Mouse (Mus musculus) midbrain, embryonic 14.5 days (tissue): ENCODE measurements around the gene Larp1. TPM values are rescaled to one million over a fixed set of nuclear protein-coding genes. Genes with fewer than 3 reads are reported as not detected.
"Not testable (repeated sequence)": the region's sequence is repeated elsewhere in the genome, so short reads cannot be mapped to it uniquely, and the experiment has no call there.

Experiments
- ATAC-seq: fragments of 200-750 bp; cut with Nextera tagmentation; 2 replicates; pipeline ENCODE4 v1.8.0; 2017; ENCODE audit warnings: moderate number of reproducible peaks, moderate library complexity; ENCODE audit not compliant: low FRiP score, low TSS enrichment
- DNase-seq: peaks from one replicate; pipeline ENCODE4 v3.0.0-alpha.2; 2015
- H3K27ac ChIP-seq: fragments of 300-500 bp; sonication (generic); replicated peaks from 2 replicates; pipeline ENCODE4 v1.5.1; 2014; ENCODE audit warnings: mild to moderate bottlenecking, low read depth, low read length, moderate library complexity
- H3K27me3 ChIP-seq: fragments of 300-500 bp; sonication (generic); 2 replicates; pipeline ENCODE4 v1.6.1; 2014; ENCODE audit warnings: low read length, control low read depth, mixed read lengths; ENCODE audit not compliant: control insufficient read depth, insufficient read depth
- H3K36me3 ChIP-seq: fragments of 300-500 bp; sonication (generic); 2 replicates; pipeline ENCODE4 v1.6.1; 2014; ENCODE audit warnings: low read length, control low read depth; ENCODE audit not compliant: control insufficient read depth, insufficient read depth
- H3K4me1 ChIP-seq: fragments of 300-500 bp; sonication (generic); 2 replicates; pipeline ENCODE4 v1.6.1; 2014; ENCODE audit warnings: mild to moderate bottlenecking, antibody characterized with exemption, low read length, control low read depth; ENCODE audit not compliant: control insufficient read depth, insufficient read depth
- H3K4me2 ChIP-seq: fragments of 300-500 bp; sonication (generic); 2 replicates; pipeline ENCODE4 v1.6.1; 2014; ENCODE audit warnings: mild to moderate bottlenecking, low read length, moderate library complexity
- H3K4me3 ChIP-seq: fragments of 300-500 bp; sonication (generic); replicated peaks from 2 replicates; pipeline ENCODE4 v1.5.1; 2014; ENCODE audit warnings: low read depth, low read length
- H3K9ac ChIP-seq: fragments of 300-500 bp; sonication (generic); replicated peaks from 2 replicates; pipeline ENCODE4 v1.6.1; 2014; ENCODE audit warnings: mild to moderate bottlenecking, low read length, moderate library complexity
- H3K9me3 ChIP-seq: fragments of 300-500 bp; sonication (generic); 2 replicates; pipeline ENCODE4 v1.6.1; 2016; ENCODE audit warnings: low read length, control low read depth, mixed read lengths; ENCODE audit not compliant: control insufficient read depth
- WGBS: fragments of 180-500 bp; shearing (Covaris S2); extraction: QIAGEN DNeasy Blood & Tissue Kit; methylation state at CpG from one replicate; pipeline ENCODE4 v1.1.7; 2014; 5-methylcytosine and 5-hydroxymethylcytosine counted together
- polyA plus RNA-seq: library from polyadenylated mRNA; unstranded; fragments of >200 nt; fragmentation: Nextera tagmentation; extraction: Ambion mirVana; gene quantifications from 2 replicates; pipeline ENCODE4 v1.2.1, GENCODE M21; 2014

Larp1 gene
- polyA plus RNA-seq, 1 experiment from 2014 or later, result 19.1 TPM

- peaks cover 60% of the 10 kb centered on the region for H3K36me3 ChIP-seq
Measured at GRCm38 (mm10) chr11:58059752-58060151, 50.9 kb downstream of the Larp1 start.

GRCm38 (mm10) chr11:58061218-58061617 is 52.4 kb downstream of the Larp1 start:
- H3K9ac ChIP-seq, H3K4me3 ChIP-seq, DNase-seq, H3K4me2 ChIP-seq, H3K27ac ChIP-seq, H3K27me3 ChIP-seq, ATAC-seq, H3K4me1 ChIP-seq, H3K9me3 ChIP-seq: not testable (repeated sequence)
- 92% methylated on average over 3 of the region's 4 CpGs for WGBS
- peaks cover 45% of the 10 kb centered on the region for H3K36me3 ChIP-seq

More at GRCm38 (mm10) chr11:58059752-58060151, 50.9 kb downstream of the Larp1 start:
- not testable (repeated sequence) for H3K4me3 ChIP-seq, H3K4me2 ChIP-seq, H3K4me1 ChIP-seq, H3K9ac ChIP-seq, H3K9me3 ChIP-seq, H3K27me3 ChIP-seq, ATAC-seq, DNase-seq, H3K27ac ChIP-seq
- 95% methylated on average over 7 of the region's 7 CpGs for WGBS

GRCm38 (mm10) chr11:58062586-58062985 is 53.7 kb downstream of the Larp1 start:
- WGBS, result 88% methylated on average over 4 of the region's 4 CpGs
- no peaks in the 10 kb centered on the region for H3K9me3 ChIP-seq
- no peak overlapping the region for H3K27ac ChIP-seq
- H3K4me3 ChIP-seq, result no peak overlapping the region
- H3K4me1 ChIP-seq, result no peaks in the 10 kb centered on the region
- H3K4me2 ChIP-seq, result no peak overlapping the region
- no peak for ATAC-seq
- H3K36me3 ChIP-seq, result peaks cover 32% of the 10 kb centered on the region
- DNase-seq, result no peak
- H3K9ac ChIP-seq, result no peak overlapping the region
- no peaks in the 10 kb centered on the region for H3K27me3 ChIP-seq

GRCm38 (mm10) chr11:58065025-58065424 is 56.2 kb downstream of the Larp1 start:
- no peak for DNase-seq
- no peaks in the 10 kb centered on the region for H3K4me1 ChIP-seq

GRCm38 (mm10) chr11:58072978-58073377 is 64.1 kb downstream of the Larp1 start:
- Histone ChIP-seq H3K9ac (no peak overlapping the region), H3K27me3 (no peaks in the 10 kb centered on the region), H3K4me2 (no peak overlapping the region), H3K4me3 (no peak overlapping the region), H3K9me3 (no peaks in the 10 kb centered on the region), H3K27ac (no peak overlapping the region), H3K4me1 (no peaks in the 10 kb centered on the region), H3K36me3 (no peaks in the 10 kb centered on the region)
- no peak for ATAC-seq
- 86% methylated on average over 3 of the region's 3 CpGs for WGBS
- DNase-seq, result no peak

More at GRCm38 (mm10) chr11:58065025-58065424, 56.2 kb downstream of the Larp1 start:
- Histone ChIP-seq H3K4me2 (no peak overlapping the region), H3K27ac (no peak overlapping the region), H3K27me3 (no peaks in the 10 kb centered on the region), H3K9ac (no peak overlapping the region), H3K36me3 (peaks cover 11% of the 10 kb centered on the region), H3K9me3 (no peaks in the 10 kb centered on the region), H3K4me3 (no peak overlapping the region)
- ATAC-seq, result no peak
- WGBS, result 85% methylated on average over 4 of the region's 4 CpGs

- H3K9ac ChIP-seq, result no peak overlapping the region
- H3K27me3 ChIP-seq, result no peaks in the 10 kb centered on the region
- ATAC-seq (no peak), DNase-seq (no peak)
- H3K36me3 ChIP-seq, result no peaks in the 10 kb centered on the region
- H3K4me3 ChIP-seq, result no peak overlapping the region
- H3K4me1 ChIP-seq, result no peaks in the 10 kb centered on the region
- no peak overlapping the region for H3K4me2 ChIP-seq
- 64% methylated on average over 4 of the region's 4 CpGs for WGBS
- H3K27ac ChIP-seq, result no peak overlapping the region
- H3K9me3 ChIP-seq, result no peaks in the 10 kb centered on the region
Measured at GRCm38 (mm10) chr11:58077270-58077669, 68.4 kb downstream of the Larp1 start.

- WGBS, result 91% methylated on average over 6 of the region's 6 CpGs
- H3K27me3 ChIP-seq, result no peaks in the 10 kb centered on the region
Measured at GRCm38 (mm10) chr11:58081716-58082115, 72.9 kb downstream of the Larp1 start.

GRCm38 (mm10) chr11:58092541-58092940 is 83.7 kb downstream of the Larp1 start:
- DNase-seq (no peak), ATAC-seq (no peak)
- no peak overlapping the region for H3K9ac ChIP-seq
- no peaks in the 10 kb centered on the region for H3K36me3 ChIP-seq
- H3K27ac ChIP-seq, result no peak overlapping the region
- H3K9me3 ChIP-seq, result no peaks in the 10 kb centered on the region
- H3K4me3 ChIP-seq, result no peak overlapping the region
- no peaks in the 10 kb centered on the region for H3K4me1 ChIP-seq
- 66% methylated on average over 4 of the region's 4 CpGs for WGBS
- H3K4me2 ChIP-seq, result no peak overlapping the region
- H3K27me3 ChIP-seq, result no peaks in the 10 kb centered on the region

More at GRCm38 (mm10) chr11:58081716-58082115, 72.9 kb downstream of the Larp1 start:
- Histone ChIP-seq H3K4me1 (no peaks in the 10 kb centered on the region), H3K9ac (no peak overlapping the region), H3K4me2 (no peak overlapping the region), H3K36me3 (no peaks in the 10 kb centered on the region), H3K9me3 (no peaks in the 10 kb centered on the region), H3K4me3 (no peak overlapping the region), H3K27ac (no peak overlapping the region)
- ATAC-seq (no peak), DNase-seq (no peak)

- Histone ChIP-seq H3K4me2 (0 out of 2 replicates have a peak within 1 kb of the TSS, but pooled peaks have one; percentile 2), H3K36me3 (no peaks in the 10 kb centered on the region), H3K9me3 (no peaks in the 10 kb centered on the region), H3K27me3 (no peaks in the 10 kb centered on the region), H3K4me1 (no peaks in the 10 kb centered on the region; the same call in 1 of the 2 replicates), H3K27ac (no peak within 1 kb of the TSS), H3K9ac (no peak within 1 kb of the TSS), H3K4me3 (no peak within 1 kb of the TSS)
- WGBS, result 20% methylated on average over 12 of the region's 12 CpGs
- ATAC-seq, result no peak
- DNase-seq, result no peak
Measured at GRCm38 (mm10) chr11:58093021-58093528, 84.2 kb downstream of the Larp1 start, which contains the start of gene Gm12248. TSS of gene Gm12248 (minus strand) at chr11:58093134.
